In the genomic region with DNA sequence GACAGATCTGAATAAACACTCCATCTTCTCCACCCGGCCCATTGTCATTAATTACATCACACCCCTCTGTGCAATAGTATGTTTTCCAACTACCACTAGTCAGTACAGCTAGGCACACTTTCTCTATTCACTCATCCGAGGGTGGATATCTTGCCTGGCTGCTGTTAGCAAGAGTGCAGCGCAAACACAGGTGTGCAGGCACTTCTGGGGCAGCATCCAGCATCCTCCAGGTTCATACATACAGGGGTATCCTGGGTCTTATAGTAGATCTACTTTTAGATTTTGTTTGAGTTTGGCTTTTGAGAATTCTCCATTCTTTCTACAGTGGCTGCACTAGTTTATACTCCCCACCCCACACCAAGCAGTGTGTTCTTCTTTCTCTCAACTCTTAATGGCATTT, we compare ENCODE assay signal across 34 mouse cellular contexts.
"Had no signal": no experiment of that assay in that cellular context is flagged by ENCODE, and none has a peak within 500 bp of the region (broad histone marks: within the 10 kb centered on the region; RNA-seq: fewer than 3 reads in every experiment).

No protein-coding gene starts in this region.

- H3K4me1 ChIP-seq: hindbrain, embryonic 13.5 days; hindbrain, embryonic 15.5 days; intestine, embryonic 15.5 days had no signal

- H3K36me3 ChIP-seq: heart, embryonic 12.5 days; heart, embryonic 13.5 days; heart, embryonic 15.5 days; hindbrain, embryonic 10.5 days; hindbrain, embryonic 12.5 days; hindbrain, embryonic 13.5 days; hindbrain, embryonic 15.5 days; intestine, embryonic 15.5 days; kidney, embryonic 15.5 days had no signal

- H3K9me3 ChIP-seq: heart, embryonic 12.5 days; heart, embryonic 13.5 days; heart, embryonic 15.5 days; hindbrain, embryonic 10.5 days; hindbrain, embryonic 12.5 days; hindbrain, embryonic 13.5 days; hindbrain, embryonic 15.5 days; intestine, embryonic 15.5 days; kidney, embryonic 15.5 days had no signal

- H3K4me2 ChIP-seq: heart, embryonic 12.5 days; heart, embryonic 13.5 days; heart, embryonic 15.5 days; hindbrain, embryonic 12.5 days; hindbrain, embryonic 13.5 days; hindbrain, embryonic 14.5 days; hindbrain, embryonic 15.5 days; intestine, embryonic 15.5 days; kidney, embryonic 15.5 days had no signal

- ATAC-seq: hindbrain, embryonic 16.5 days; hindbrain, postnatal 0 days; inflammation-experienced regulatory T-cells, adult 6 months; intestine, embryonic 15.5 days; intestine, embryonic 16.5 days; intestine, postnatal 0 days had no signal

- H3K27me3 ChIP-seq: heart, embryonic 12.5 days; heart, embryonic 13.5 days; heart, embryonic 15.5 days; hindbrain, embryonic 12.5 days; hindbrain, embryonic 13.5 days; hindbrain, embryonic 15.5 days; intestine, embryonic 15.5 days; kidney, embryonic 15.5 days had no signal

- DNase-seq: heart, postnatal 10 days; heart, postnatal 14 days; heart, postnatal 36 days; heart, postnatal 4 days; kidney, adult 11 months; kidney, adult 18-20 months; kidney, adult 2 months; kidney, adult 8-10 months; kidney, adult 9 months; kidney, postnatal 10 days; kidney, postnatal 14 days; kidney, postnatal 25 days; kidney, postnatal 36 days; kidney, postnatal 4 days; layer of hippocampus, adult 9-11 months; layer of hippocampus, postnatal 36 days had no signal

- H3K4me3 ChIP-seq: heart, embryonic 12.5 days; heart, embryonic 13.5 days; heart, embryonic 15.5 days; hindbrain, embryonic 10.5 days; hindbrain, embryonic 12.5 days; hindbrain, embryonic 13.5 days; hindbrain, embryonic 15.5 days; intestine, embryonic 15.5 days; kidney, embryonic 15.5 days; layer of hippocampus, adult 2 months; left cerebral cortex, adult 2 months had no signal

- H3K9ac ChIP-seq: heart, embryonic 12.5 days; heart, embryonic 13.5 days; heart, embryonic 15.5 days; hindbrain, embryonic 12.5 days; hindbrain, embryonic 13.5 days; hindbrain, embryonic 14.5 days; hindbrain, embryonic 15.5 days; intestine, embryonic 15.5 days; kidney, embryonic 15.5 days had no signal

- H3K27ac ChIP-seq: heart, embryonic 13.5 days; heart, embryonic 15.5 days; hindbrain, embryonic 10.5 days; hindbrain, embryonic 12.5 days; hindbrain, embryonic 13.5 days; hindbrain, embryonic 14.5 days; hindbrain, embryonic 15.5 days; hindbrain, postnatal 0 days; intestine, embryonic 15.5 days; kidney, embryonic 15.5 days; kidney, postnatal 0 days had no signal
